Mouse (Mus musculus) cerebellum, adult (tissue): ENCODE measurements around the gene Runx1.

Experiments
- ATAC-seq: cut with Nextera tagmentation; 2 replicates; pipeline ENCODE4 v1.9.2; 2017; ENCODE audit warnings: mild to moderate bottlenecking, moderate library complexity, mixed read lengths; ENCODE audit not compliant: insufficient number of reproducible peaks, low FRiP score, low TSS enrichment

The Runx1 gene

GRCm38 (mm10) chr16:92801567-92801966, 24.4 kb downstream of the Runx1 start:
- ATAC-seq: no peak

- no peak for ATAC-seq
These were observed 25.1 kb downstream of the Runx1 start for GRCm38 (mm10) chr16:92800845-92801244.

GRCm38 (mm10) chr16:92799940-92800339, 26.0 kb downstream of the Runx1 start:
- no peak for ATAC-seq

GRCm38 (mm10) chr16:92794197-92794596, 31.8 kb downstream of the Runx1 start:
- no peak for ATAC-seq

GRCm38 (mm10) chr16:92793741-92794140, 32.2 kb downstream of the Runx1 start:
- ATAC-seq: no peak

- ATAC-seq: no peak
These were observed 33.0 kb downstream of the Runx1 start for GRCm38 (mm10) chr16:92792905-92793304.

- ATAC-seq: no peak
These were observed 35.3 kb downstream of the Runx1 start for GRCm38 (mm10) chr16:92790601-92791000.

- ATAC-seq: no peak
These were observed 36.1 kb downstream of the Runx1 start for GRCm38 (mm10) chr16:92789840-92790239.

- no peak for ATAC-seq
These were observed 37.5 kb downstream of the Runx1 start for GRCm38 (mm10) chr16:92788446-92788845.

- ATAC-seq: no peak
These were observed 39.0 kb downstream of the Runx1 start for GRCm38 (mm10) chr16:92786883-92787321.

- no peak for ATAC-seq
These were observed 39.6 kb downstream of the Runx1 start for GRCm38 (mm10) chr16:92786276-92786882.

GRCm38 (mm10) chr16:92783651-92784131, 42.3 kb downstream of the Runx1 start:
- ATAC-seq: no peak

GRCm38 (mm10) chr16:92782408-92782807, 43.5 kb downstream of the Runx1 start:
- no peak for ATAC-seq

- ATAC-seq: no peak
These were observed 46.0 kb downstream of the Runx1 start for GRCm38 (mm10) chr16:92779896-92780435.

- ATAC-seq: no peak
These were observed 46.8 kb downstream of the Runx1 start for GRCm38 (mm10) chr16:92779175-92779574.

- ATAC-seq: no peak
These were observed 47.7 kb downstream of the Runx1 start for GRCm38 (mm10) chr16:92778096-92778780.

- ATAC-seq: no peak
These were observed 58.1 kb downstream of the Runx1 start for GRCm38 (mm10) chr16:92767862-92768261.

GRCm38 (mm10) chr16:92767423-92767822, 58.5 kb downstream of the Runx1 start:
- ATAC-seq: no peak

- ATAC-seq: no peak
These were observed 61.1 kb downstream of the Runx1 start for GRCm38 (mm10) chr16:92764741-92765396.

- no peak for ATAC-seq
These were observed 62.3 kb downstream of the Runx1 start for GRCm38 (mm10) chr16:92763666-92764065.

- ATAC-seq: peak; percentile 59
These were observed 63.9 kb downstream of the Runx1 start for GRCm38 (mm10) chr16:92761968-92762521.
